Mouse (Mus musculus): Measurements from ENCODE around the gene Wipi2.

Wipi2 gene

DNA sequence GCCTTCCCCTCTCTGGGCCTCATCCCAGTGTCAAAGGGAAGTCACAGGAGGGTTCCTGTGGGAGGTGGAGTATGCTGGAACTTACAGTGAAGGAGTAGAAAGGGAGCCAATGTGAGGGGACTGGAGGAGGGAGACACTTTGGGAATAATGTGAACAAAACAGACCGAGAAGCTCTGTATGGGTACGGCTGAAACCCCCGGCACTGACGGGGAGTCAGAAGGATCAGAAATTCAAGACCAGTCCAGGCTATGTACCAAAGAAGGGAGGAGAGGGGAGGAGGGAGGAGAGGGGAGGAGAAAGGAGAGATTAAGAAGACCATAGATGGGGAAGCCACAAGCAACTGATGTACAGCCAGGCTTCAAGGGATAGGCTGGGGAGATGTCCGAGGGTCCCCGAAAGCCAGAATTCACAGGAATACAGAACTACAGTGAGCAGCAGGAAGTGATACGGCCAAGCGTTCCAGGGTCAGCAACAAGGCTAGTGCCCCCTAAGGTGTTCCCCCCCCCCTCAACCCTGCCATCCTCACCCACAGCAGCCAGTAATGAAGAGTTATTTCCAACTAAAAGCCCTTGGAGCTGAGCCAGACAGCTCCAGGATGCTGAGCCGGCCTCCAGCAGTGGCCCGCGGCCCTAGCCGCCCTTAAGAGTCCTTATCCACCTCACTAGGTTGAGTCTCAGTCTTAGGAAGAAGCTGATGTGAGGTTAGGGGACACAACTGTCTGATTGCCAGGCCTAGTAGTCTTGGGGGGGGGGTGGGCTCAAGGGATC is 65.7 kb downstream of the Wipi2 start:
- no peak for DNase-seq (ENCODE audit: low spot score)

DNA sequence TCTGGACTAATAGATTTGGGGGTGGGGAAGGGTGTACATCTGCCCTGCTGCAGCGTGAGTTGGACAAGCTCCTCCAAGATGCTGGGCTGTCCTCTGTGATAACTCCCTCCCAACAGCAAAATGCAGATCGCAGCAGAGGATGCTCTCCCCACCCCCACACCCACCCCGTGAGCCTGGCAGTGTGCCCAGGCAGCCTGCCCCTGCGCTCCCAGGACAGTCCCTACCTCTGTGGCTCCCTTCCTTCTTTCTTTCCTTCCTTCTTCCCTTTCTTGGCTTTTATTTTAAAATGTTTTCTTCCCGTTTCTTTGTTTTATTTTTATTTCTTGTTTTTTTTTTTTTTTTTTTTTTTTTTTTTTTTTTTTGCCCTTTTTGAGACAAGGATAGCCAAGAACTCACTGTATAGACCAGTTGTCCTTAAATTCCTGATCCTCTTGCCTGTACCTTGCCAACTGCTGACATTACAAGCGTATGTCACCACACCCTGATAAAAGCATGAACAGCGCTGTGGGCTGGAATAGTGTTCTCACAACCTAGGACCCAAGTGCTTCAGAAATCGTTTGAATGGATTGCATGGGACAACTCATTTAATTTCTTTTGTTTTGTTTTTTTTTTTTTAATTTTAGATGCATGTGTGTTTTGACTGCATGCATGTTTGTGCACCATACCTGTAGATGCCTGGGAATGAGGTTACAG is 66.4 kb downstream of the Wipi2 start:
- no peak for DNase-seq (ENCODE audit: low spot score)

DNA sequence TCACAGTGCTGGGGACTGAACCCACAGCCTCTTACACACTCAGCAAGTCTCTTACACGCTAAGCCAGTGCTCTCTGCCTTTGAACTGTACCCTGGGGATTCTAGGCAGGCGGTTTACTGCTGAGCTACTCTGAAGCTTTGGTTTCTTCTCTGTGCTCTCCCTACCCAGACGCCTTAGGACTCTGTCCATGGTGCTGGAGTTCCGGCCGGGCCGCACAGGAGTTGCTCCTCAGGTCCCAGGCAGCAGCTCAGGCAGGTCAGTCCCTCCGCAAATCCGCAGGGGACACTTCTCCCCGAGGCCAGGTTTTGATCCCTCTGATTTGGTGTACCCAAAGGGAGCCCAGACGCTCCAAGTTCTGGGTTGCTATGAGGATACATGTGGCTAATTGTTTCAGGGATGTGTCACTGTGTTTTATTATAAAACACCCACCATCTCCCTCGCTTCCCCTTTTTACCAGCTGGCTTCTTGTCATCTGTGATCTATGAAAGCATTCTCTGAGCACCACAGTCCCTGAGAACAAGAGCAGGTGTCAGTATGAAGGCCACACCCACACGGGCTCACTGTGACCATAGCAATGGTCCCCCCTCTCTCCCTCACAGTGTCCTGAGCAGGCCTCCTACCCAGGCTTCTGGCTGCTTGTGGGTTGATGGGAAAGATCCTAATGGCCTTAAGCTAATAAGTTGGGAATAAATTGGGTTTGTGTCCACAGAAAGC is 67.3 kb downstream of the Wipi2 start:
- peak; percentile 43 for DNase-seq (ENCODE audit: low spot score)

DNA sequence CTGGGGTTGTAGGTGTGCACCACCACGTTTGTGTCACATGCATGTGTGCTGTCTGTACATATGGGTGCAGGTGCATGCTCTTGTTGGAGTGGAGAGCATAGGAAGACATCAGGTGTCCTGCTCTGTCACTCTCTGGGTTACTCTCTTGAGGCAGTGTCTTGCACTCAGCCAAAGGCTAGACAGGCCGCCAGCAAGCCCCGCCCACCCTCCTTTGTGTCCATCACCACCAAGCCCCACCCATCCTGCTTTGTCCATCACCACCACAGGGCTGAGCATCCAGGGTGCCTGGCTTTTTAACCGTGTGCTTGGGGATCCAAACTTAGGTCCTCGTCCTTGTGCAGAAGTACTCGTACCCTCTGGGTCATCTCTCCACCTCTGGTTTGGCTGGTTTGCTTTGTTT is 68.8 kb downstream of the Wipi2 start:
- no peak for DNase-seq (ENCODE audit: low spot score)

DNA sequence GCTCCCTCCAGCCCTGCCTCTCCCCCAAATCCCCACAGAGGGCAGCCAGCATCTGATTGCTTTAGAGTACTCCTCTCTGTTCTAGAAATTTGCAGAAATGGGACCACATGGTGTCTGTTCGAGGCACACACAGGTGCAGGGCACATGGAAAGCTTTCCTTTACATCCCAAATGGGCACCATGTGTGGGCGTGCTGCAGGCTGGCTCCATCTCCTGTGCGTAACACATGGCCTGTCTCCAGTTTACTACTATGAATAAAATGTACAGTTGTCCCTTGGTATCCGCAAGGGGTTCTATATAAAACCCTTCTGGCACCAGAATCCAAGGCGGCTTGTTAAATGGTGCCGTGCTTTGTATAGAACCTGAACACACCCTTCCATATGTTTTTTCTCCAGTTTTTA is 69.4 kb downstream of the Wipi2 start:
- peak; percentile 71 for DNase-seq (ENCODE audit: low spot score)

DNA sequence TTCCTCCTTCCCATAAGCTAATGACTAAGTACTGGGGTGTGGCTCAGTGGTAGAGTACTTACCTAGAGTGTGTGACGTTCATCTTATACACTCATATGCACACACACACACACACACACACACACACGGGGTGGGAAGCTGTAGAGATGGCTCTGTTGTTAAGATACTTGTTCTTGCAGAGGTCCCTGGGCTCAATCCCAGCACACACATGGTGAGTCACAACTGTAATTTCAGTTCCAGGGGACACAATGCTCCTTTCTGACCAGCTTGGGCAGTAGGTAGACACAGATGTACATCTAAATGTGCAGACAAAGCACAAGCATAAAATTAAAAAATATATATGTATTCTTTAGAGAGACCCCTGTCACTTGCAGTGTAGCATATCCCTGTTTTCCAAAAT is 70.2 kb downstream of the Wipi2 start:
- no peak for DNase-seq (ENCODE audit: low spot score)

DNA sequence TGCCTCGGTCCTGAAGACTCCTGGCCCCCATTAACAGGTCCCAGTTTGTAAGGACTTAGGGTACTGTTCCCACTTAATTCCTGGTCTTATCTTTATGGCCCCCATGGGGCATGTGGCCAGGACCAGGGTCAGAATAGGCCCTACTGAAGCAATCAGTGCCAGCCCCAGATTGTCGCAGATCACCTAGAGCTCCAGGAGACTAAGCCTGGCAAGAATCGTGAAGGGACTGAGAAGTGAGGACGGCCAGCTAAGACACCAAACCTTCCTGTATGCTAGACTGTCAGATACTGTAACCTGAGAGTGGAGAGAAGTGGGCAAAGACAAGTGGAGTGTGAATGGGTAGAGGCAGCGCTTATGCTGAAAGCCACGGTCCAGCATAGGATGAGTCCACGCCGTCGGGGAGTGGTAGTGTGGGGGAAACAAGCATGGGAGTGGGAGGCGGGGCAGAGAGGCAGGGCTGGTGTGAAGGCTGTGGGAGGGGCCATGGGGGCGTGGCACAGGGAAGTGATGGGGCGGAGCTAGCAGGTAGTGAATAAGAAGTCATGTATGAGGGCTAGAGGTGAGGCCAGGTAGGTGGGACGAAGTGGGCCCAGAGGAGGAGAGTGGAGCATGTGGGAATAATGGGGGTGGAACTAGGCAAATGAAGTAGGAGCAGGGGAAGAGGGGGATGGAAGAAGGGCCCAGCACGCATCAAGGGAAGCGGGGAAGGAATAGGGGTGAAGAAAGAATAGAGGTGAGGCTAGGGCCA is 73.5 kb downstream of the Wipi2 start:
- DNase-seq (ENCODE audit: low spot score): no peak

DNA sequence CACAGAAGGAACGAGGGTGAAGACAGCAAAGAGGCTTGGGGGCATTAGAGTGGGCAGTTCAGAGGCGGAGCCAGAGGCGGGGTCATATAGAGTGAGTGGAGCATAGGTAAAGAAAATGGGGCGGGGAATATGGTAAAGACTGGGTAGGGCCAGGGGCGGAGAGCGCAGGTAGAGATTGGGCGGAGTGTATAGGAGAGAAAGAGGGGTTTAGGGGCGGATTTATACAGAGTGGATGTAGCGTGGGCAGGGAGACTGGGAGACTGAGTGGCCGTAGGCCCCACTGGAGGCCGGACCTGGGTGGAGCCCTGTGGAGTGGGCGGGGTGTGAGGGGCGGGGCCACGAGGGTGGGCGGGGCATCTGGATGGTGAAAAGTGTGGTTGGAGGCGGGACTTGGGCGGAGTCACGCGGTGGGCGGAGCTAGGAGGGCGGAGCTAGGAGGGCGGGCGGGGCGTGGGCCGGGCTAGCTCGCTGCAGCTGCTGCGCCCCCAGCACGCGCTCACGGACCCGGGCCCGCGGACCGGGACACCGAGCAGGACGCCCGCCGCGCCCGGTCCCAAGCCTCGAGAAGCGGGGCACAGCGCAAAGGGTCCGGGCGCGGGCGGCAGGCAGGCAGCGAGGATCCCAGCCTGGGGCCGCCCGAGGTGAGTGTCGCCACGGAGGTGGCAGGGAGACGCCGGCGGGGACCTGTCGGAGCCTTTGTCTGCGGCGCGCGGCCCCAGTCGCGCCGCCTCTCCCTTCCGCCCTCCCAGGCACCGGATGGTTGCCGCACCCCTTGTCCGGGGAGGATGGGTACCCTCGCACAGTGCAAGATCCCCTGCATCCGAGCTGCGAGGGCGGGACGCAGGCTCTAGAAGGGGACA is 74.4 kb downstream of the Wipi2 start:
- DNase-seq (ENCODE audit: low spot score): no peak

DNA sequence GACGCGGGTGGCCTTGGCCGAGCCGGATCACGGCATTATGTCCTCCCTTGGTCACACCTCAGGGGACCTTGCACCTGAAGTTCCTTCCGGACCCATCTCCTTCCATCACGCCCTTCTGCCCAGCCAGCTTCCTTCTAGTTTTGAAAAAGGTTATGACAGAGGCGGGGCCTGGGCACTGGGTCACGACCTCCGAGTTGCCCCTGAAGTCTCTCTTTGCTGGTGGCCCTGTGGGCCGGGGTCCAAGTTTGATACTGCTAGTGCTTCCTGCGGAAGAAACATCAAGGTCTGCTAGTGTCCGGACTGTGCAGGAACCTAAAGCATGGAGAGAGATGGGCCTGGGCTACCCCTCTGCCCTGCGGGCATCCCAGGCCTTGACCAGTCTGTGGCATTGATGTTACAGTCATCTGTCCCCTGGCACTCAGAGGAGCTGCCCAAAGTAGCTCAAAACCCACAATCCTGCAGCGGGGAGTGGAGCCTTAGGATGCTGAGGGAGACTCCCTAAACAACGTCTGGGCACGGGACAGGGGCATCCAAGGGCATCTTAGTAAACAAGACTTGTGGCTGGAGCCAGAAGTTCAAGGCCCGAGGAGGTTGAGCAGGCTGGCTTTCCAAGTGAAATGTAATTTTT is 75.1 kb downstream of the Wipi2 start:
- no peak for DNase-seq (ENCODE audit: low spot score)

DNA sequence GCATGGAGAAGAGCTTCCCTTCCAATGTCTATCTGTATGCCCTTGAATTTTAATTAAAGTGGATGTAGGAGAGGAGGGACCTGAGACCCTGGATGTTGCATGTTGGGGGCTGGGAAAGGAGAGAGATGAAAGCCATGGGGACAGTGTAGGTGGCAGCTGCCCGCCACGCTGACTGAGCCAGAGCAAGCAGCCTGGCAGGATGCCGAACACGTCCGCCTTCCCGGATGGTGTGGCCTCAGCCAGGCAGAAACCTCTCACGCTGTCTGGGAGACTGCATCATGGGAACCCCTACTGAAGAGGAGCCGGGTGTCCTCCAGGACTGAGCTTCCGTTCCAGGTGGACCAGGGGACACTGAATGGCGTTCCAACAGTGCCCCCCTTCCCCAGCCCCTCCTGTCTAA is 76.1 kb downstream of the Wipi2 start:
- peak; percentile 55 for DNase-seq (ENCODE audit: low spot score)

DNA sequence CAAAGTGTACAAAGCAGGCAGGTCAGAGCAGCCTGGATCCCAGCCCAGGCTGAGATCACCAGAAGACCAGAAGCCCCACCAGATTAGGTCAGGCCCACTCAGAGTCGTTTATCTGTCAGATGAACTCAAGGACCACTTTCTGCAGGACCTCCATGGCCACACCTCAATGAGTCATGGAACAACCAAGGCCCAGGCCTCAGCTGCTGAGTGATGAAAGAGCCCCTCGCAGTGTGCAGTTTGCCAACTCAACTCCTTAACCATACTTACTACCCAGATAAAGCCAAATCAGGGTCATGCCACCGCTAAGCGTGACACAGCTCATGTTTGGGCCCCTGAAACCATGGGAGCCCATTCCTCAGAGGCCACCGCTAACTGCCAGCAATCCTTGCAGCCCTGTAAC is 80.2 kb downstream of the Wipi2 start:
- DNase-seq (ENCODE audit: low spot score): no peak

DNA sequence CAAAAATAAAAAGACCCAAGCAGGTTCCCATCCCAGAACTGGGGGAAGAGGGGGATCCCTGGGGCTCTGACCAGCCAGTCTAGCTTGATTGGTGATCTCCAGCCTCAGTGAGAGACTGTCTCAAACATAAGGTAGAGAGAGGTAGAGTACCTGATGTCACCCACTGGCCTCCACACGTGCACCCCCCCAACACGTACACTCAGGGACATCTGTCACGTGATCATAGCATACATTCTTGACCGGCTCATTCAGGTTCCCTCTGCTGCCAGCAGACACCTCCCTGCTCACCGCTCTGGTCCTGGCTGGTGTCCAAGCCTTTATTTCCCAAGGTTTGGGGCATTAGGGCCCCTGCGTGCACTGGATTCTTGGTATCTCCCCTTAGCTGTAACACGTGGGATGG is 81.9 kb downstream of the Wipi2 start:
- no peak for DNase-seq (ENCODE audit: low spot score)

DNA sequence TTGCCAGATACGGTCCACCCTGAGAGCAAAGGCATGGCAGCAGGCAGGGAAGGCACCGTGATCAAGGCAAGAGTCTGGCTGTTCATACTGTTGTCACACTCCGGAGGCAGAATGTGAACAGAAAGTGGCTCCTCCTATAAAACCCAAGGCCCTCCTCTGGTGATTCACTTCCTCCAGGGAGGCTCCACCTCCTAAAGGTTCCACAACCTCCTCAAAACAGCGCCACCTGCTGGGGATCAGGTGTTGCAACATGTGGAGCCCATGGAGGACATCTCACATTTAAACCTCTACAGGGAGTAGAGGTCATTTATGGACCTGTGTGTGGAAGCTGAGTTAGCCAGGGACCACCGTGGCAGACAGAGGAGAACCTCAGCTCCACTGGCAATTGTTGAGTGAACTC is 84.9 kb downstream of the Wipi2 start:
- no peak for DNase-seq (ENCODE audit: low spot score)

DNA sequence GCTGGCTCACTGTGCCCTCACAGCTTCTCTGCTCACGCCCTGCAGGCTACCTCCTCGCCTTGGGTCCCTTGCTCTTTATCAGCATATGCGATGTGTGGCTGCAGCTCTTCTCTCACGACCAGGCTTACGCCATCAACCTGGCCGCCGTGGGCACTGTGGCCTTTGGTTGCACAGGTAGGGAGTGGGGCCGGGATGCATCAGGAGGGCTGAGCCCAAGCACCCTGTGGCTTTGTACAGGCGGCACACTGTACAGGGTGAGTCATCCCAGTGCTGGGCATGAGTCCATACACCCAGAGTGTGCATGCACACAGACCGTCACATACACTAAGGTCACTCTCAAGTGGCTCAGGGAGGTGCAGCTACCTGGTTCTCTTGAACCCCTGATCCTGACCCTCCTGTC is 86.5 kb downstream of the Wipi2 start:
- no peak for DNase-seq (ENCODE audit: low spot score)

DNA sequence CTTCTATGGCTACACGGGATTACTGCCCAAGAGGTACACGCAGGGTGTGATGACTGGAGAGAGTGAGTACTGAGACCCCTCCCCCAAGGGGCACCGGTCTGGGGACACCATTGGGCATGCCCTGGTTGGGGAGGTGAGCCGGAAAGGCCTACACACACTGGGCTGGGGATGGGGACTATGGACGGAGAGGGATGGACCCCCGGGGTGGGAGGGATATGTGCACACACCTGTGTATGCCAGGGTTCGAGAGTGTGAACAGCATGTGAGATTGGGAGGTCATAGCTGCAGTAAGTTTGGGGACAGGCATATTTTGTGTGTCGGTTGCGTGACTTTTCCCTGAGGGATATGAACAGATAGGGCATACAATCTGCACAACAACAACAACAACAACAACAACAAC is 87.6 kb downstream of the Wipi2 start:
- no peak for DNase-seq (ENCODE audit: low spot score)

DNA sequence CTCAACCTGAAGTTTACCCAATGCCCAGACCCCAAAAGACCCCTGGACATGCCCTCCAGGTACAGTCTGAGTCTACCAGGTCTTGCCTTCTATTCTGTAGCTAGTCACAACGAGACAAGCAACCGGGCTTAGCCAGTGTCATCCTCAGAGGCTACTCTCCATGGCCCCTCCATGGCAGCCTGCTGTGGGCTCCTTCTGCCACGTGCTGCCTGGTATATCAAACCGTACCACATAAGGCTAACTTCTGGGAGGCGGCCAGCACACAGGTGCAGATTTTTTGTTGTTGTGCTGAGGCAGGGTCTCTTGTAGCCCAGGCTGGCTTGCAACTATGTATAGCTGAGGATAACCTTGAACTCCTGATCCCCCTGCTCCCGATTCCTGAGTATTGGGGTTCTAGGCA is 88.6 kb downstream of the Wipi2 start:
- DNase-seq (ENCODE audit: low spot score): no peak

DNA sequence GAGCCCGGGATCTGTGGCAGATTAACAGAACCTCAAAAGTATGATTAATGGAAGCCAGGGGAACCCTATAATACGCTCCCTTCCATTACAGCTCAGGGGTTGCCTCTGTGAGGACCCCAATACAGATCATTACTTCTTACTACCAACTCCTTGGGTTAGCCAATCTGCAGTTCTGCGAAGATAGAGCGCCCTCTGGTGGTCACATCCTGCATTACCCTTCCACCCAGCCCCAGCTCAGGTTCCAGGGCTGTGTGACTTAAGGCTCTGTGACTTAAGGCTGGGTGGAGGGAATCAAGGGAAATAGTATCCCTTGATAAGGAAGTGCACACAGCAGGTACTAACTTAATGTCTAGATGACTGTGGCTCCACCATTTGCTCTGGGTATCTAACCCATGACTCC is 90.5 kb downstream of the Wipi2 start:
- DNase-seq (ENCODE audit: low spot score): peak; percentile 82

DNA sequence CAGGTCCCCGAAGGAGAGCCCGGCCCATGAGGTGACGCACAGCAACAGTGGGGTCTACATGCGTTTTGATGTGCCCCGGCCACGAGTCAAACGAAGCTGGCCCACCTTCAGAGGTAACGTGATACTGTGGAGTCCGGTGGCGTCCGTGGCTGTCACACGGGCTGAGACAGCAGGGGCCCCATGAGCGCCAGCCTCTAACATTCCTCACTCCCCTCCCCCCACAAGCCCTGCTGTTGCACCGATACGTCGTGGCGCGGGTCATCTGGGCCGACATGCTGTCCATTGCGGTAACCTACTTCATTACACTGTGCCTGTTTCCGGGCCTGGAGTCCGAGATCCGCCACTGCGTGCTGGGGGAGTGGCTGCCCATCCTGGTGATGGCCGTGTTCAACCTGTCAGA is 91.0 kb downstream of the Wipi2 start:
- DNase-seq (ENCODE audit: low spot score): no peak

DNA sequence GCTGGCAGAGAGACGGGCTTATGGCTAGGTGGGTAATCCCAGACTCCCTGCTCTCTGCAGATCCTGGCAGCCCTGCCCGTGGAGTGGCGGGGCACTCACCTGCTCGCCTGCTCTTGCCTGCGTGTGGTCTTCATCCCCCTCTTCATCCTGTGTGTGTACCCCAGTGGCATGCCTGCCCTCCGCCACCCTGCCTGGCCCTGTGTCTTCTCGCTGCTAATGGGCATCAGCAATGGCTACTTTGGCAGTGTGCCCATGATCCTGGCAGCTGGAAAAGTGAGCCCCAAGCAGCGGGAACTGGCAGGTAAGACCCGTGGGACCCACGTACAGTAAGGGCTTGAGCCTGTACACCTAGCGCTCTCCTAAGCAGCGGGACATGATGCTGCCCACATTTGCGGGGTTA is 92.4 kb downstream of the Wipi2 start:
- no peak for DNase-seq (ENCODE audit: low spot score)
